Mouse (Mus musculus) heart, adult 18-20 months (tissue): ENCODE results near the gene Teddm1a. TPM values are rescaled to one million over a fixed set of nuclear protein-coding genes. Genes with fewer than 3 reads are reported as not detected.
"Not testable (repeated sequence)": the region's sequence is repeated elsewhere in the genome, so short reads cannot be mapped to it uniquely, and the experiment has no call there.

Experiments used
- DNase-seq, 2 experiments: peaks; one replicate each; pipeline ENCODE4 v3.0.0; 2021 to 2022; ENCODE audit warnings: mixed read lengths in 1 of 2
- long read RNA-seq, 2 experiments: library from polyadenylated mRNA; stranded (forward); transcript quantifications; one replicate each; pipeline ENCODE4 v2.0.0; 2021
- total RNA-seq, 2 experiments: library from RNA; stranded (reverse); gene quantifications; 2 replicates each; pipeline ENCODE4 v1.2.3; 2021

Teddm1a gene
- not detected for total RNA-seq
- long read RNA-seq, experiment 1: 0 reads
- long read RNA-seq, experiment 2: 0 reads

- DNase-seq: no peak
Measured at GRCm38 (mm10) chr1:153891442-153891841, at the start of gene Teddm1a. TSS of gene Teddm1a (plus strand) at chr1:153891742.

- DNase-seq: peak in 1 of 2 experiments; percentile 6
Measured at GRCm38 (mm10) chr1:153842121-153842740, 49.3 kb upstream of the Teddm1a start.

DNA sequence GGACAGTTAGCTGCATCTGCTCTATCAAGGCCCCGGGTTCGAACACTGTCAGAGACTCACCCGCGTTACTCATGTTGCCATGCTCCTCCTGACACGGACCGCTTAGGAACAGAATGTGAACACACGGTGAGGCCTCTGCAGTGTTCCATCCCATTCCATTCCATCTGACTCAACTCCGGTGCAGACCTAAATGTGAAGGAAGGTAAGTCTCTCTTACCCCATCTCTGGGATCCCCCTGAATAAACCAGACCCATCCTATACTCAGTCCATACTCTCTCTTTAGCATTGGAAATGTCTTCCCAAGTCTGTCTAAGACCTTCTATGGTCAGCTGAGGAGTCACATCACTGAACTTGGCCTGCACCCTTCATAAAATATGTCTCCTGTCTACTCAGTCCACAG lies 47.5 kb upstream of the Teddm1a start, which contains the start of gene Rgsl1:
Gene Rgsl1 (minus strand): TSS at position 101 of the 400 bp plus-strand sequence.
- DNase-seq: no peak

DNA sequence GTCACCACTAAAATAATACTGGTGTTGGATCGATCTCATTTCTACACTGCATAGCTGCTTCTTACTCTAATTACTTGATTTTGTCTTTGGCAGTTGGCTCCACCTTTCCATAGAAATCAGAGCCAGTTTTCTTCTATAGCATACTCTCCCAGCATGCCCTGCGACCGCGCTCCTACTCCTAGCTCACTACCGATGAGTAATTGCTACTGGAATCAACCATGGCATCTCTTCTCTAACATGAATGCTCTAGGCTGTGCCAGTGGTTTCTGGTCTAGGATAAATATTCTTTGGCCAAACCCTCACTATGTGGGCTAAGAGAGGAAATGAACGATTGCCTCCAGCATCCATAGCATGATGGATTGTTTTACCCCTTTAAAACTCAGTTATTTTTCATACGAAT lies 45.1 kb upstream of the Teddm1a start:
- no peak for DNase-seq

DNA sequence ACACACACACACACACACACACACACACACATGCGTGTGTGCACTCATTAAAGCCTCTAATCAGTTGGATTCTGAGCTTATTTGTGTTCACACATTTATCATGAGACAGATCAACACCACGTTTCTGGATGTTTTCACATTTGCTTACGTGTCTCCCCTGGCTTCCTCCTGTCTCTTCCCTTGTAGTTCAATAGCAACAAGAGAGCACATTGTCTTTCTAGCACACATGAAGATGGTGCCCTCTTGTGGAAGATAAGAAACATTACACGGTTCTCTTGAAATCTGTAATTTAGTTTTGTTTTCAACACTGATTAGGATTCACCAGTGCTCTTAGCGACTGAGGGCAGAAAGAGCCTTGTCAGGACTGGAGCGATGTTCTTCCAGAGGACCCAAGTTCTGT lies 44.7 kb upstream of the Teddm1a start:
- DNase-seq: peak in 1 of 2 experiments; percentile 26

- DNase-seq: not testable (repeated sequence)
Measured at GRCm38 (mm10) chr1:153852696-153853095, 38.8 kb upstream of the Teddm1a start.

DNA sequence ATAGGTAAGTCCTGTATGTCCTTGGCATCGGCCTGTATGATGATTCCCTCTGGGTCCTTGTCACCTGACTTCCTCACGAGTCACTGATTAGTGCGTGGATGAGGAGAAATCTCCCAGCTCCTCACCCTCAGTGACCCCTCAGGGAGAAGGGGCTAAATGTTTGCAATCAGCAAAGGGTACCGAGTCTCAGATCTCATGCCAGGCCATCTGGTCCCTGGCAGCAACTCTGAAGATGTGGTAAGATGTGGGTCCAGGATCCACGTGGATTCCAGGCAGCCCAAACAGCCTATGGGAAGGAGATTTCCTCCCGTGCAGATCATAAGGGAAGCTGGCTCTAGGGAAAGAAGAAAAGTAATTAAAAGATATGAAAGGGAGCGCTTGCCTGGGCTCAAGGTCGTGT lies 35.6 kb upstream of the Teddm1a start:
- DNase-seq: no peak

- no peak for DNase-seq
Measured at GRCm38 (mm10) chr1:153874045-153874444, 17.5 kb upstream of the Teddm1a start, which contains the start of gene Teddm1b. TSS of gene Teddm1b (plus strand) at chr1:153874345.

GRCm38 (mm10) chr1:153880391-153880790 lies 11.2 kb upstream of the Teddm1a start:
- not testable (repeated sequence) for DNase-seq

- no peak for DNase-seq
Measured at GRCm38 (mm10) chr1:153886024-153886633, 5.4 kb upstream of the Teddm1a start.

DNA sequence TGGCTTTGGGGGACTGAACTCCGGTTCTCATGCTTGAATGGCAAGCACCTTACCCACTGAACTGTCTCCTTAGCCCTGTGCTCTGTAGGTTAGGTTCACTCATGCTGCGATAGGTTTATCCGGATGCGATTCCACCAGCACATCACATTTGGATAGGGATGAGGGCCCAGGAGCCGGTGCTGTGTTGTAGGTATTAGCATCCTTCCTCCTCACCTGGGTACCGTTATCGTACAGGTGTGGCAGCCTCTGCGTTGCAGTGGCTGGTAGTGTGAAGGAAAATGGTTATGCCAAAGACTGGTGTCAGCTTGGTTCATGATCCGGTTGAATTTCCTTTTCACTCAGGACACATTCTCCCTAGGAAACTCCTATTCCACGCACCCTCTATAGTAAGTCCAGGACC lies 1.4 kb upstream of the Teddm1a start:
- DNase-seq: no peak

DNA sequence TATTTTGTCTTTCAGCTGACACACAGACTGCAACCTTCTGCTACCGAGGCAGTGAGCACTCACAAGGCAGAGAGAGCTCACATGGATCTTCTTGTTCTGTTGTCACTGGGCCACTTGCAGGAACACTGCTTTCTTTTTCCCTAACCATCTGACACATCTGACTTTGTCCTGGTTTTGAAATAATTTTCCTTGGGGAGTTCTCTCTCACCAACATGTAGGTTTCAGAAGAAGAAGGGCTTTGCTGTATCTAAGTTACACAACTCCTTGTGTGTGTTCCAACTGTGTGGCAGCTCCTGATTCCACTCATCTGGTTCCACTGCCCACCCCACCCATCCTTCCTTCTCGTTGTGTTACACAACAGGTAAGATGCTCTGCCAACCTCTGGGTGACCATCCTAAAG lies 2.2 kb downstream of the Teddm1a start:
- peak in 1 of 2 experiments; percentile 50 for DNase-seq

- DNase-seq: no peak
Measured at GRCm38 (mm10) chr1:153894201-153894893, 2.8 kb downstream of the Teddm1a start.

GRCm38 (mm10) chr1:153894979-153895378 lies 3.4 kb downstream of the Teddm1a start:
- DNase-seq: peak; percentile 79 to 86

DNA sequence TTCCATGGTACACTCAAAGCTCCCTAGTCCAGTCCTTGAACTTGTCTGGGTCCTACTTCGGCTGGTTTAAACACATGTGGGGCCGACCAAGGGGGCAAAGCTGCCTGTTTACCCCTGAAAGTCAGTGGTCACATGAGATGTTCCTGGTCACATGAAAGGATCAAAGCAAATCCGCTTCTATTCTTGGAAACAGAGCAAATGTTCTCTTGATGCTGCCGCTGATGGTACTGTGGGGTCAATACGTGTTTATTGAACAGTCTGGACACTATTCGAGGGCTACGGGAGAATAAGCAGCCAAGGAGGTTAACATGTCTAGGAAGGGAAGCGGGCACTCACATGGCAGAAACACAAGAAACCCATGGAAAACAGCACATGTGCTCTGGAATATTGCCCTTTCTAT lies 5.7 kb downstream of the Teddm1a start:
- DNase-seq: no peak

- DNase-seq: no peak
Measured at GRCm38 (mm10) chr1:153898989-153899730, 7.6 kb downstream of the Teddm1a start.

DNA sequence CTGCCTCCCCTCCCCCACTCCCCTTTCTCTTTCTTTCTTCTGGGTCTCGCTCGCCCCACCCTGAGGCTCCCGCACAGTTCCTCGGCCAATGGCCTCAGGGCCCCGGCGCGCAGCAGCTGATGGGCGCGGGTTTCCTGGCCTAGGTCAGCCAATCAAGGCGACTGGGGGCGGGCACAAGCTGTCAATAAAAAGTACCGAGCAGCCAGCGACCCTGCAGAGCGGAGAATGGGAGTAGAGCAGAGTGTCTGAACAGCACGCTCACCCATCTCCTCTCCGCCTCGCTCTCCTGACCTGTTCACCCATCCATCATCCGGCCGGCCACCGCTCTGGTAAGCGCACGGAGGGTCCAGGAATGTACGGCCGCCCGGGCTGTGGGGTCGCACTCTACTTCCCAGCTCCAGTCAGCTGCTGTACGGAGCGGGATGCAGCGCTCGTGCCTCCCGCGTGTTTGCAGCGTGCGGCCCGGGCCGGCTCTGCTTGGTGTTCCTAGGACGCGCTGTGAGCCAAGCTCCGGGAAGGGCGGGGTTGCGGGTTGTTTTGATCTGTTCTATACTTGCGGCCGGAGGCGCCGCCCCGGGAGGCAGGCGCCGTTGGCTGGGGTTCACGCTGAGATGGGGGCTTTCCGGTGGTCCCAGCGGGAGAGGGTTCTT lies 8.3 kb downstream of the Teddm1a start, which contains the start of the genes Glul and Teddm2:
Gene Glul (plus strand): TSS at position 214 of the 650 bp plus-strand sequence.
Gene Teddm2 (minus strand): TSS at position 498 of the 650 bp plus-strand sequence.
- peak; percentile 98 to 99 for DNase-seq

DNA sequence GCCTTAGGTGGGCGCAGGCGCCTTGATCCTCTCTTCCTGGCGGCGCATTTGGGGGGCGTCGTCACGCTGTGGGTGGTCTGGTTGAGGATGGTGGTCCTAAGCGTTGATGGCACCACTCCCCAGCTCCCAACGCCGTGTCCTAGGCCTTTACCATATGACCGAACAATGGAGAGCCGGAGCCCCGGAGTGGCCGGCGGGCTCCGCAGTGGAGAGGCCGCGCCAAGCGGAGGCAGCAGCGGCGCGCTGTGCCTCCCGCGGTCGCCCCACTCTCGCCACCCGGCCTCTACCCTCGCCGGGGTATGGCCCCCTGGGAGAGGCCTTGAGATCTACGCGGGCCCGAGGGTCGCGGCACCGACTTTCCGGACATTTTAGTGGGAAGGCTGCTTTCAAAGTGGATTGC lies 8.8 kb downstream of the Teddm1a start:
- no peak for DNase-seq

DNA sequence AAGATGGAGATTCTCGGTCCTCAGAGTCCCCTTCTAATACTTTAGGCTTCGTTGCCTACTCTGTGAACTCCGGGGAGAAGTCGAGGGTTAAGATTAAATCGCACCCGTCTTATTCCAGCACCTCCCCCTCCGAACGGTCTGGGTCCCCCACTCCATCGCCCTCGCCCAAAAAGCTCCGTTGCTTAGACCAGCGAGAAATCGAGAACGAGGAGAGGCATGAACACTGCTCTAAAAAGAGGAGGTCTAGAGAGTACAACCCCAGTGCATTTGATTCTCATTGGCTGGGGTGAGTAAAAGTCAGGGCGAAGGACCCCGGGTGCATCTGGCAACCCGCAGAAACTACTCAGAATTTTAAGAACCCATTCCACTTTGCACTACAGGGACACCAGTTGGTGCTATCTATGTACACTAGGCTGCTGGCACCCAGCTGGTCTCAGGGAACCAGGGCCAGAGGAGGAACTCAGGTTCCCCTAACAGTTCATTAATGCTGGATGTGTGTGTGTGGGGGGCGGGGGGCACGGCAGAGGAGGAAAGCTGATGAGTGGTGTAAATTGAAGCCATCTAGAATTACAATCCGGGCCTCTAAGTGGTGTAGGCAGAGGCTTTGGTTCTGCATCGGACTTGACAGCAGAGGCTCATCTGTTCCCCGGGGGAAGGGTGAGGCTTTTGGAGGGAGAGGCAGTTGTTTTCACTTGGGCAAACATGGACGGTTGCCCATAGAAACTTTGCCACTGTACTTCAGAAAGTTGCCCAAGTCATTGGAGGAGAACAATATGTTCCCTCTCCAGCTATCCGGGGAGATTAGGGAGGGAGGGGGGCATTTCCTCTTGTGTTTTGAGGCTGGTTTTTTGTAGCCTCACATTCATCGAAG lies 9.6 kb downstream of the Teddm1a start:
- peak; percentile 79 to 86 for DNase-seq

- DNase-seq: no peak
Measured at GRCm38 (mm10) chr1:153903006-153903405, 11.5 kb downstream of the Teddm1a start.

- no peak for DNase-seq
Measured at GRCm38 (mm10) chr1:153904236-153904635, 12.7 kb downstream of the Teddm1a start.
